Mouse (Mus musculus) left cerebral cortex, adult 11 months (tissue): ENCODE measurements around the gene Bnc2.

Source experiments
- DNase-seq: peaks from one replicate; pipeline ENCODE4 v3.0.0; 2022; ENCODE audit warnings: low spot score

Bnc2 gene

GRCm38 (mm10) chr4:84411431-84411830, 263.6 kb downstream of the Bnc2 start:
- DNase-seq = no peak

GRCm38 (mm10) chr4:84407328-84408028, 267.6 kb downstream of the Bnc2 start:
- DNase-seq = no peak

GRCm38 (mm10) chr4:84403356-84404145, 271.5 kb downstream of the Bnc2 start:
- no peak for DNase-seq

GRCm38 (mm10) chr4:84388991-84389390, 286.1 kb downstream of the Bnc2 start:
- peak; percentile 14 for DNase-seq

GRCm38 (mm10) chr4:84385156-84385555, 289.9 kb downstream of the Bnc2 start:
- no peak for DNase-seq

- DNase-seq = no peak
Measured at GRCm38 (mm10) chr4:84379289-84379688, 295.8 kb downstream of the Bnc2 start.

GRCm38 (mm10) chr4:84377513-84377912, 297.6 kb downstream of the Bnc2 start:
- DNase-seq = no peak

- DNase-seq = no peak
Measured at GRCm38 (mm10) chr4:84362337-84362823, 312.7 kb downstream of the Bnc2 start.

GRCm38 (mm10) chr4:84361165-84361564, 313.9 kb downstream of the Bnc2 start:
- DNase-seq = no peak

- DNase-seq = no peak
Measured at GRCm38 (mm10) chr4:84359996-84360395, 315.1 kb downstream of the Bnc2 start.

- no peak for DNase-seq
Measured at GRCm38 (mm10) chr4:84358204-84358603, 316.9 kb downstream of the Bnc2 start.

- DNase-seq = no peak
Measured at GRCm38 (mm10) chr4:84357382-84357781, 317.7 kb downstream of the Bnc2 start.

GRCm38 (mm10) chr4:84356468-84357153, 318.5 kb downstream of the Bnc2 start:
- DNase-seq = no peak

GRCm38 (mm10) chr4:84352656-84353055, 322.4 kb downstream of the Bnc2 start:
- DNase-seq = no peak

- no peak for DNase-seq
Measured at GRCm38 (mm10) chr4:84349536-84349935, 325.5 kb downstream of the Bnc2 start.

GRCm38 (mm10) chr4:84339172-84339571, 335.9 kb downstream of the Bnc2 start:
- DNase-seq = no peak

GRCm38 (mm10) chr4:84331995-84332394, 343.1 kb downstream of the Bnc2 start:
- no peak for DNase-seq

GRCm38 (mm10) chr4:84331450-84331849, 343.6 kb downstream of the Bnc2 start:
- no peak for DNase-seq

GRCm38 (mm10) chr4:84330509-84330908, 344.6 kb downstream of the Bnc2 start:
- DNase-seq = no peak

GRCm38 (mm10) chr4:84329651-84330050, 345.4 kb downstream of the Bnc2 start:
- DNase-seq = no peak

- DNase-seq = no peak
Measured at GRCm38 (mm10) chr4:84324371-84324770, 350.7 kb downstream of the Bnc2 start.

GRCm38 (mm10) chr4:84321598-84321997, 353.5 kb downstream of the Bnc2 start:
- DNase-seq = no peak

- DNase-seq = no peak
Measured at GRCm38 (mm10) chr4:84317421-84317820, 357.7 kb downstream of the Bnc2 start.
